Mouse (Mus musculus): Measurements from ENCODE around the gene Dhh.

Dhh gene

GRCm38 (mm10) chr15:98849165-98849564 is 49.2 kb downstream of the Dhh start:
- no peak for DNase-seq

GRCm38 (mm10) chr15:98846140-98846539 is 52.2 kb downstream of the Dhh start:
- no peak for DNase-seq

- DNase-seq = no peak
Observed at GRCm38 (mm10) chr15:98845149-98845548, 53.2 kb downstream of the Dhh start.

GRCm38 (mm10) chr15:98843595-98844223 is 54.6 kb downstream of the Dhh start:
- DNase-seq = no peak
